Mouse (Mus musculus): ENCODE results near the gene Ipo8. TPM values are rescaled to one million over a fixed set of nuclear protein-coding genes. Genes with fewer than 3 reads are reported as not detected.

Gene Ipo8
- polyA plus RNA-seq, 1 experiment from 2014 or later, result 24.4 TPM

- 56% methylated on average over 8 of the region's 8 CpGs for WGBS
- Histone ChIP-seq H3K27me3 (replicated peaks) (no peaks in the 10 kb centered on the region), H3K4me3 (replicated peaks) (no peak overlapping the region), H3K36me3 (no peaks in the 10 kb centered on the region), H3K27ac (no peak overlapping the region), H3K9me3 (no peaks in the 10 kb centered on the region), H3K9ac (no peak overlapping the region), H3K4me2 (replicated peaks) (no peak overlapping the region; the same call in 1 of the 2 replicates), H3K4me1 (replicated peaks) (0 out of 2 replicates have a peak, but pooled peaks cover 7% of the 10 kb centered on the region)
- ATAC-seq, result peak; percentile 45; the same call in 1 of the 2 replicates
Observed at GRCm38 (mm10) chr6:148740521-148741226, 90.6 kb downstream of the Ipo8 start.

DNA sequence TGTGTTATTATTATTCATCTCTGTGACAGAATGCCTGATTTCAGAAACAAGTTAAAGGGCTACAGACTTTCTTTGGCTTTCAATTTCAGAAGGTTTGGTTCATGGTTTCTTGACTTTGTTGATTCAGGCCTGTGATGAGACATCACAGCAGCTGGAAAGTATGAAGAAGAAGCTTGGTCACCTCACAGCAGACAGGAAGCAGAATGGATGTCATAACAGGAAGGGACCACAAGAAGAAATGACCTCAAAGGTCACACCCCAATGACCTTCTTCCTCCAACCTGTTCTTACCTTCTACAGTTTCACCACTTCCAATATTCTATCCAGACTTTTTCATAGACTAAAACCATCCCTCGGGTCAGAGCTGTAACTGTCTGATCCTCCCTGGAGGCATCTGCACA is 94.9 kb downstream of the Ipo8 start:
- Histone ChIP-seq H3K4me3 (replicated peaks) (no peak overlapping the region), H3K27ac (no peak overlapping the region), H3K36me3 (no peaks in the 10 kb centered on the region), H3K4me1 (replicated peaks) (0 out of 2 replicates have a peak, but pooled peaks cover 7% of the 10 kb centered on the region), H3K4me2 (replicated peaks) (no peak overlapping the region), H3K9ac (no peak overlapping the region), H3K9me3 (no peaks in the 10 kb centered on the region), H3K27me3 (replicated peaks) (no peaks in the 10 kb centered on the region)
- 88% methylated on average over 1 of the region's 1 CpGs for WGBS
- no peak for ATAC-seq

- Histone ChIP-seq H3K4me2 (replicated peaks) (no peak overlapping the region), H3K36me3 (no peaks in the 10 kb centered on the region), H3K27me3 (replicated peaks) (no peaks in the 10 kb centered on the region), H3K9ac (no peak overlapping the region), H3K27ac (no peak overlapping the region), H3K4me3 (replicated peaks) (no peak overlapping the region), H3K4me1 (replicated peaks) (no peaks in the 10 kb centered on the region), H3K9me3 (no peaks in the 10 kb centered on the region)
- WGBS, result 95% methylated on average over 20 of the region's 20 CpGs
- ATAC-seq, result no peak
Observed at GRCm38 (mm10) chr6:148734012-148734411, 97.3 kb downstream of the Ipo8 start.

GRCm38 (mm10) chr6:148732920-148733319 is 98.3 kb downstream of the Ipo8 start:
- Histone ChIP-seq H3K36me3 (no peaks in the 10 kb centered on the region), H3K4me2 (replicated peaks) (no peak overlapping the region), H3K4me1 (replicated peaks) (no peaks in the 10 kb centered on the region), H3K9me3 (no peaks in the 10 kb centered on the region), H3K4me3 (replicated peaks) (no peak overlapping the region), H3K27me3 (replicated peaks) (no peaks in the 10 kb centered on the region), H3K27ac (no peak overlapping the region), H3K9ac (no peak overlapping the region)
- 75% methylated on average over 1 of the region's 1 CpGs for WGBS
- no peak for ATAC-seq

GRCm38 (mm10) chr6:148728571-148728970 is 102.7 kb downstream of the Ipo8 start:
- Histone ChIP-seq H3K9ac (no peak overlapping the region), H3K27ac (no peak overlapping the region), H3K4me2 (replicated peaks) (no peak overlapping the region), H3K4me3 (replicated peaks) (no peak overlapping the region), H3K4me1 (replicated peaks) (no peaks in the 10 kb centered on the region), H3K9me3 (no peaks in the 10 kb centered on the region), H3K27me3 (replicated peaks) (no peaks in the 10 kb centered on the region), H3K36me3 (no peaks in the 10 kb centered on the region)
- WGBS, result 26% methylated on average over 3 of the region's 3 CpGs
- ATAC-seq, result no peak

DNA sequence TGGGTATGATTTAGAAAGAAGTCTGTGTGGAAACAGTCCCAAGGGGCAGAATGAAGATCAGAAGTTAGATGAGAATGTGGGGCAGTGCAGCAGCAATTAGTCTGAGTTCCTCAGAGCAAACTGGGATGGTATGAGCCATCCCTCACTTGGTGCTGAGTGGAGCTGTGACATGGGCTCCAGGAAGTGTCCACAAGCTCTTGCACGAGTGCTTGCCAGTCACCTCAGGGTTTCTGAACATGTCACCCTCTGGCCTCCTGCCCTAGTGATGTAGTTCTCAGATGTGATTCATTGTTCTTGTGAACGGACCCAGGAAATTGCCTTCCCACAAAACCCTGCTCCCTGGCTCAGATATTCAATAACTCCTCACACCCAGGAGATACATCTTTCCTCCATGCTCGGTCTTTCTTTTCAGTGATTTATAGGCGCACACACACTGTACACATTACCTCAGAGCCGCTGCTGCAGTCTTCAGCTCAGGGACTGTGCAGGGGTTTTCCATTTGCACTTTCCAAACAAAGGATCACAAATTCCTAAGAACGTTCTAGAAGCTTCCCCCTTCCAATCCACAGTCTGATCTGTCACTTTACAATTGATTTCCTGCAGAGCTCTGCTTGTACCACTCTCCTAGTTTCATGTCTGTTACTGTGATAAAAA is 103.3 kb downstream of the Ipo8 start:
- 32% methylated on average over 6 of the region's 6 CpGs for WGBS
- no peak overlapping the region for H3K27ac ChIP-seq

GRCm38 (mm10) chr6:148724453-148724852 is 106.8 kb downstream of the Ipo8 start:
- Histone ChIP-seq H3K27ac (no peak overlapping the region), H3K36me3 (no peaks in the 10 kb centered on the region), H3K4me1 (replicated peaks) (no peaks in the 10 kb centered on the region), H3K27me3 (replicated peaks) (no peaks in the 10 kb centered on the region), H3K4me2 (replicated peaks) (no peak overlapping the region), H3K9me3 (no peaks in the 10 kb centered on the region), H3K4me3 (replicated peaks) (no peak overlapping the region), H3K9ac (no peak overlapping the region)
- 57% methylated on average over 3 of the region's 3 CpGs for WGBS
- no peak for ATAC-seq

More for the DNA sequence above, 103.3 kb downstream of the Ipo8 start:
- ATAC-seq, result no peak
- Histone ChIP-seq H3K9ac (no peak overlapping the region), H3K36me3 (no peaks in the 10 kb centered on the region), H3K4me2 (replicated peaks) (no peak overlapping the region), H3K9me3 (no peaks in the 10 kb centered on the region), H3K4me3 (replicated peaks) (no peak overlapping the region), H3K4me1 (replicated peaks) (no peaks in the 10 kb centered on the region), H3K27me3 (replicated peaks) (no peaks in the 10 kb centered on the region)

Other genes starting within 250 kb of the Ipo8 start
- gene Caprin2, start 64.8 kb upstream of the Ipo8 start, polyA plus RNA-seq (2015; fragmentation: Nextera tagmentation; extraction: Ambion mirVana), result 13.9 and 14.4 TPM in 2 replicates
- 96.9 and 106 TPM in 2 replicates for gene Sinhcaf, start 115.0 kb upstream of the Ipo8 start, polyA plus RNA-seq (2015; fragmentation: Nextera tagmentation; extraction: Ambion mirVana)

Data from intestine, embryonic 15.5 days (tissue).